Mouse (Mus musculus) cerebellum, postnatal 25 days (tissue): ENCODE measurements around the gene Amigo1.
"Not testable (repeated sequence)": the region's sequence is repeated elsewhere in the genome, so short reads cannot be mapped to it uniquely, and the experiment has no call there.

Source experiments
- DNase-seq, 2 experiments: peaks; one replicate each; pipeline ENCODE4 v3.0.0; 2021; ENCODE audit warnings: mixed read lengths in 2 of 2

Gene Amigo1

DNA sequence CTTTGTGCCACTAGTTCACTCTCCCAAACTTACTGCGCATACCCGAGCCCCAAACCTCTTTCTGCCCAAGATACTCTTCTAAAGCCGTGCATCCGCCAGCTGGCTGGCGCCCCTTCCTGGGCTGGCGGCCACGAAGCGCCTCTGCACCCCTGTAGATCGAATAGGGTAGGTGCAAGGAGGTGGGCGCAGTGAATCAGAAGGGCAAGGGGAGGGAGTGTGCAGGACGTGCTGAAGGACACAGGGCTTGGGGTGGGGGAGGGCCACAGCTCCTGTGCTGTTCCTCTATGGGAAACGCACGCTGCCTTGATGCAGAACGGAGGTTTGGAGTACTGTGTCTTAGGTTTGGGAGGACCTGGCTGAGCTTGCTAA lies 24.6 kb downstream of the Amigo1 start, which contains the start of gene Atxn7l2:
Atxn7l2 (minus strand) TSS at position 164 of the 369 bp plus-strand sequence.
- peak in 1 of 2 experiments; percentile 83 for DNase-seq

GRCm38 (mm10) chr3:108211845-108212244 lies 25.7 kb downstream of the Amigo1 start:
- DNase-seq = peak; percentile 35 to 54

- peak; percentile 23 to 36 for DNase-seq
Observed at GRCm38 (mm10) chr3:108212406-108212805, 26.3 kb downstream of the Amigo1 start.

GRCm38 (mm10) chr3:108214734-108215133 lies 28.6 kb downstream of the Amigo1 start:
- no peak for DNase-seq

DNA sequence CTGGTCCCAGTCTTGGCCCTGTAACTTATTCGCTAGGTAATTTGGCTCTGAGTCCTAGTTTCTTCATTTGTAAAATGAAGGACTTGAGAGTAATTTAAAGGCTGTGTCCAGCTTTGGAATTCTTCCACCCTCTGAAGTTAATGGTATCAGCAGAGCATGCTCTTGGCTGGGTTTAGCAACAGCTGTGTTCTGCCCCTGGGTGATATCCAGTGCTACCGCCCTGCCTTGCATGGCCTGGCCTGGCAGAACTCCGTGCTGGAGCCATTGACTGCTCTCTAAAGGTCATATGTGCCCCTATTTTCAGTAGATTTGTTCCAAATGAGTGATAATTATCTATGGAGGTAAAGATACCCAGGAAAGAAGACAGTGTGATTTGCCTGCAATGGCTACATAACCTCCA lies 34.5 kb downstream of the Amigo1 start:
- DNase-seq = no peak

GRCm38 (mm10) chr3:108225711-108226557 lies 39.8 kb downstream of the Amigo1 start:
- no peak for DNase-seq

- peak in 1 of 2 experiments; percentile 28 for DNase-seq
Observed at GRCm38 (mm10) chr3:108226558-108227350, 40.6 kb downstream of the Amigo1 start, which contains the start of gene Sypl2. Gene Sypl2 (minus strand): TSS chr3:108226648.

GRCm38 (mm10) chr3:108227521-108227920 lies 41.4 kb downstream of the Amigo1 start:
- DNase-seq = no peak

DNA sequence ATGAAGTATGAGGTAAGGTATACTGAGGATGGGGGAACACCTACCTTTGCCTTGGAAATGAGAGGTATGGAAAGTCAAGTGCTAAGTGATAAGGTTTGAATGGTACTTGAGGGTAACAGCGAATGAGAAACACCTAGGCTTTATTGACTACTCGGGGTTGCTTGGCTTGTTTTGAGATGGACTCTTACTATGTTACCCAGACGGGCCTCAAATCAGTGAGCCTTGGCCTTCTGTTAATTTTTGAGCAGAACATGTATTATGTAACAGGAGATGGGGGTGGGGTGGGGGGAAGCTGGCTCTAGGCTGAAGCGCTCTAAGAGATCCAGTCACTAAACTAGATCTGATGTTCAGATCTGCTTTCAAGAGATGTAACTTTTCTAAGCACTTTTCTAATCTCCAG lies 45.5 kb downstream of the Amigo1 start:
- DNase-seq = no peak

GRCm38 (mm10) chr3:108237474-108238102 lies 51.5 kb downstream of the Amigo1 start:
- not testable (repeated sequence) for DNase-seq

GRCm38 (mm10) chr3:108241243-108241839 lies 55.2 kb downstream of the Amigo1 start:
- no peak for DNase-seq
